Mouse (Mus musculus) ES-CJ7 (cell line): Measurements from ENCODE around the gene Nphp4.
A peak's percentile ranks its signal among the peaks of the same experiment; 100 is the strongest.

Source experiments
- DNase-seq: peaks from one replicate; pipeline ENCODE4 v3.0.0; 2011; ENCODE audit warnings: low read depth, low spot score

Nphp4 gene

GRCm38 (mm10) chr4:152477466-152478223 lies 1.1 kb downstream of the Nphp4 start, which contains the start of gene Kcnab2:
TSS of gene Kcnab2 (minus strand) at chr4:152477871.
- DNase-seq: peak; percentile 99

- DNase-seq: no peak
These were observed 1.7 kb downstream of the Nphp4 start for GRCm38 (mm10) chr4:152478224-152478567.

- no peak for DNase-seq
These were observed 3.9 kb downstream of the Nphp4 start for GRCm38 (mm10) chr4:152480426-152480825.

- DNase-seq: no peak
These were observed 11.5 kb downstream of the Nphp4 start for GRCm38 (mm10) chr4:152488046-152488445.

GRCm38 (mm10) chr4:152490311-152490710 lies 13.8 kb downstream of the Nphp4 start:
- DNase-seq: no peak

- peak; percentile 74 for DNase-seq
These were observed 14.9 kb downstream of the Nphp4 start for GRCm38 (mm10) chr4:152491250-152491899.

GRCm38 (mm10) chr4:152494360-152494879 lies 17.9 kb downstream of the Nphp4 start:
- no peak for DNase-seq

GRCm38 (mm10) chr4:152512221-152512925 lies 35.9 kb downstream of the Nphp4 start:
- DNase-seq: no peak

- DNase-seq: peak; percentile 19
These were observed 38.4 kb downstream of the Nphp4 start for GRCm38 (mm10) chr4:152514884-152515283.

GRCm38 (mm10) chr4:152519106-152519505 lies 42.6 kb downstream of the Nphp4 start:
- no peak for DNase-seq

- DNase-seq: peak; percentile 75
These were observed 43.6 kb downstream of the Nphp4 start for GRCm38 (mm10) chr4:152520083-152520482.

GRCm38 (mm10) chr4:152532872-152533271 lies 56.4 kb downstream of the Nphp4 start:
- no peak for DNase-seq

- DNase-seq: no peak
These were observed 63.2 kb downstream of the Nphp4 start for GRCm38 (mm10) chr4:152539756-152540155.

- no peak for DNase-seq
These were observed 64.7 kb downstream of the Nphp4 start for GRCm38 (mm10) chr4:152541172-152541571.

- DNase-seq: no peak
These were observed 65.9 kb downstream of the Nphp4 start for GRCm38 (mm10) chr4:152542447-152542846.

GRCm38 (mm10) chr4:152546481-152546880 lies 70.0 kb downstream of the Nphp4 start:
- DNase-seq: peak; percentile 50

- no peak for DNase-seq
These were observed 71.6 kb downstream of the Nphp4 start for GRCm38 (mm10) chr4:152547886-152548663.

GRCm38 (mm10) chr4:152549507-152550202 lies 73.1 kb downstream of the Nphp4 start:
- DNase-seq: no peak

GRCm38 (mm10) chr4:152550203-152550549 lies 73.7 kb downstream of the Nphp4 start:
- DNase-seq: no peak

GRCm38 (mm10) chr4:152553582-152554285 lies 77.2 kb downstream of the Nphp4 start:
- no peak for DNase-seq
